Mouse (Mus musculus): Measurements from ENCODE around the gene Vps13d. TPM values are rescaled to one million over a fixed set of nuclear protein-coding genes. Genes with fewer than 3 reads are reported as not detected.

Gene Vps13d
- polyA plus RNA-seq, 1 experiment from 2014 or later, result 8.7 TPM

- 54% methylated on average over 6 of the region's 6 CpGs for WGBS
Observed at GRCm38 (mm10) chr4:144996996-144997820, 197.6 kb downstream of the Vps13d start.

DNA sequence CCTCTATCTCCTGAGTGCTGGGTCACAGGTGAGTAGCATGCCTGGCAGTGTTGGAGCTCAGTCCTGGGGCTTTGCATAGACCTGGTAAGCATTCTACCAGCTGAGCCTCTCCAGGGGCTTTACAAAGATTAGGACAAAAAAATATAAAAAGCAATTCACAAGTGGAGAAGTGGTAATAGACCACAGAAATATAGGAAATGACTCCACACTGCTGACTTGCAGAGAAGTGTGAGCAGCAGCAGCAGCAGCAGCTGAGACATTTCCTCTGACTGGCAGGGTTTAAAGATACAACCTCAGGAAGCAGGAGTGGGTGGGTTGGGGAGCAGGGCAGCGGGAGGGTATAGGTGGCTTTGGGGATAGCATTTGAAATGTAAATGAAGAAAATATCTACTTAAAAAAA is 199.0 kb downstream of the Vps13d start:
- Histone ChIP-seq H3K4me1 (peaks cover 59% of the 10 kb centered on the region), H3K27ac (no peak overlapping the region), H3K4me3 (no peak overlapping the region), H3K9me3 (replicated peaks) (no peaks in the 10 kb centered on the region), H3K27me3 (ENCODE audit: low read depth, poor library complexity, severe bottlenecking) (no peaks in the 10 kb centered on the region; the same call in 1 of the 2 replicates), H3K36me3 (peaks cover 4% of the 10 kb centered on the region; the same call in 1 of the 2 replicates)
- DNase-seq (ENCODE audit: low spot score), result no peak
- 87% methylated on average over 1 of the region's 1 CpGs for WGBS

More at GRCm38 (mm10) chr4:144996996-144997820, 197.6 kb downstream of the Vps13d start:
- H3K27me3 ChIP-seq (ENCODE audit: low read depth, poor library complexity, severe bottlenecking), result no peaks in the 10 kb centered on the region; the same call in 1 of the 2 replicates
- H3K4me3 ChIP-seq, result no peak overlapping the region
- peaks cover 50% of the 10 kb centered on the region for H3K4me1 ChIP-seq
- peaks cover 4% of the 10 kb centered on the region; the same call in 1 of the 2 replicates for H3K36me3 ChIP-seq
- H3K9me3 ChIP-seq (replicated peaks), result no peaks in the 10 kb centered on the region
- peak overlapping the region; percentile 36 for H3K27ac ChIP-seq
- no peak for DNase-seq (ENCODE audit: low spot score)

DNA sequence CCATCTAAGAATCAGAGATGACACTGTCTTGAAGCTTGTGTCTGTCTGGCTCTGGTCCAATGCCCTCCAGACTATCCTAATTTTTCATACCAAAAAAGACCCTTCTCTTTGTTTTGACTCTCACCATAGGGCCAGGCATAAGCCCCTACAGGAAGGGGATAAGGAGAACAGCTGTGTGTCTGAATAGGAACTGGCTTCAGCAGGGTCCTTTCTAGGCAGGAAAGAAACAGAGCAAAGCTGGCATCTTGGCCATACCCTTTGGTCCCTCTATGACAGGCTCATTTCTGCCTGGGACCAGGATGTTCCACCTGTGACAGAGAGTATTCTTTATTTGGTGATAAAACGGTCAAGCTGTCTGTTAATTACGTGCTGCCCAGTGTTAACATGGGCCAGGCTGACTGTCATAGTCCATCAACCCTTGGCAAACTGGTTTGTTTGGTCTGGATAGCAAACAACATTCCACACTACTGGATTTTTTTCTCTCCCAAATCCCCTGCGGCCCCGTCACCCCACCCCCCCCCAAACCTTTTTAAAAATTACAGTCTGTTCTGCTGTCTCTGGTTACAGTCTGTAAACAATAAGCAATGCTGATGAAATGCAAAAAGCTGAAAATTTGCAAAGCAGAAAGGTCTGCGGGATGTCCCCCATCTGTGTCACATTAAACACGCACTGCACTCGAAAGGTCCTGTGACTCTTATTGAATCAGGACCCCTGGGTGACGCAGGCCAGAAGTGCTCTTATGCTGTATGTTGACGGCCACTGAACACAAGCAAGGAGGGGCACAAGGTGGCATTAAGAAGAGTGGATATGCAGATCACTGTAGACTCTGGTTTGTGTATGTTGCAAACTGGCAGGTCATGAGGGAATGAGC is 201.5 kb downstream of the Vps13d start:
- Histone ChIP-seq H3K9me3 (replicated peaks) (no peaks in the 10 kb centered on the region), H3K27me3 (ENCODE audit: low read depth, poor library complexity, severe bottlenecking) (no peaks in the 10 kb centered on the region; the same call in 1 of the 2 replicates), H3K4me3 (no peak overlapping the region), H3K4me1 (peaks cover 64% of the 10 kb centered on the region), H3K27ac (0 out of 2 replicates have a peak overlapping the region, but pooled peaks have one; percentile 50), H3K36me3 (peaks cover 4% of the 10 kb centered on the region; the same call in 1 of the 2 replicates)
- DNase-seq (ENCODE audit: low spot score), result no peak
- WGBS, result 58% methylated on average over 9 of the region's 9 CpGs

- 30% methylated on average over 3 of the region's 3 CpGs for WGBS
- Histone ChIP-seq H3K9me3 (replicated peaks) (no peaks in the 10 kb centered on the region), H3K36me3 (peaks cover 3% of the 10 kb centered on the region; the same call in 1 of the 2 replicates), H3K4me3 (no peak overlapping the region), H3K27me3 (ENCODE audit: low read depth, poor library complexity, severe bottlenecking) (no peaks in the 10 kb centered on the region; the same call in 1 of the 2 replicates), H3K27ac (peak overlapping the region; percentile 50), H3K4me1 (peaks cover 60% of the 10 kb centered on the region)
- DNase-seq (ENCODE audit: low spot score), result no peak
Observed at GRCm38 (mm10) chr4:144992413-144992812, 202.4 kb downstream of the Vps13d start.

- peaks cover 64% of the 10 kb centered on the region for H3K4me1 ChIP-seq
- WGBS, result 28% methylated on average over 5 of the region's 5 CpGs
- no peak overlapping the region for H3K4me3 ChIP-seq
- peak overlapping the region; percentile 77 for H3K27ac ChIP-seq
- no peaks in the 10 kb centered on the region for H3K9me3 ChIP-seq (replicated peaks)
- DNase-seq (ENCODE audit: low spot score), result peak; percentile 62
- no peaks in the 10 kb centered on the region; the same call in 1 of the 2 replicates for H3K27me3 ChIP-seq (ENCODE audit: low read depth, poor library complexity, severe bottlenecking)
- H3K36me3 ChIP-seq, result no peaks in the 10 kb centered on the region
Observed at GRCm38 (mm10) chr4:144988443-144989206, 206.2 kb downstream of the Vps13d start.

- Histone ChIP-seq H3K27ac (no peak overlapping the region), H3K27me3 (ENCODE audit: low read depth, poor library complexity, severe bottlenecking) (no peaks in the 10 kb centered on the region), H3K36me3 (peaks cover 5% of the 10 kb centered on the region; the same call in 1 of the 2 replicates), H3K9me3 (replicated peaks) (no peaks in the 10 kb centered on the region), H3K4me3 (no peak overlapping the region), H3K4me1 (peaks cover 60% of the 10 kb centered on the region)
- DNase-seq (ENCODE audit: low spot score), result no peak
- 92% methylated on average over 7 of the region's 7 CpGs for whole genome bisulfite sequencing
Observed at GRCm38 (mm10) chr4:144986016-144986805, 208.6 kb downstream of the Vps13d start.

GRCm38 (mm10) chr4:144983821-144984371 is 210.9 kb downstream of the Vps13d start:
- H3K27me3 ChIP-seq (ENCODE audit: low read depth, poor library complexity, severe bottlenecking), result no peaks in the 10 kb centered on the region
- WGBS, result 70% methylated on average over 8 of the region's 8 CpGs
- peaks cover 56% of the 10 kb centered on the region for H3K4me1 ChIP-seq
- no peak for DNase-seq (ENCODE audit: low spot score)
- H3K9me3 ChIP-seq (replicated peaks), result no peaks in the 10 kb centered on the region
- no peak overlapping the region for H3K4me3 ChIP-seq
- peaks cover 5% of the 10 kb centered on the region; the same call in 1 of the 2 replicates for H3K36me3 ChIP-seq
- H3K27ac ChIP-seq, result peak overlapping the region; percentile 56; the same call in 1 of the 2 replicates

- H3K36me3 ChIP-seq, result peaks cover 5% of the 10 kb centered on the region; the same call in 1 of the 2 replicates
- H3K27ac ChIP-seq, result peak overlapping the region; percentile 56; the same call in 1 of the 2 replicates
- no peaks in the 10 kb centered on the region for H3K9me3 ChIP-seq (replicated peaks)
- WGBS, result 69% methylated on average over 8 of the region's 8 CpGs
- no peak overlapping the region for H3K4me3 ChIP-seq
- no peak for DNase-seq (ENCODE audit: low spot score)
- no peaks in the 10 kb centered on the region for H3K27me3 ChIP-seq (ENCODE audit: low read depth, poor library complexity, severe bottlenecking)
- H3K4me1 ChIP-seq, result peaks cover 53% of the 10 kb centered on the region
Observed at GRCm38 (mm10) chr4:144983228-144983744, 211.5 kb downstream of the Vps13d start.

DNA sequence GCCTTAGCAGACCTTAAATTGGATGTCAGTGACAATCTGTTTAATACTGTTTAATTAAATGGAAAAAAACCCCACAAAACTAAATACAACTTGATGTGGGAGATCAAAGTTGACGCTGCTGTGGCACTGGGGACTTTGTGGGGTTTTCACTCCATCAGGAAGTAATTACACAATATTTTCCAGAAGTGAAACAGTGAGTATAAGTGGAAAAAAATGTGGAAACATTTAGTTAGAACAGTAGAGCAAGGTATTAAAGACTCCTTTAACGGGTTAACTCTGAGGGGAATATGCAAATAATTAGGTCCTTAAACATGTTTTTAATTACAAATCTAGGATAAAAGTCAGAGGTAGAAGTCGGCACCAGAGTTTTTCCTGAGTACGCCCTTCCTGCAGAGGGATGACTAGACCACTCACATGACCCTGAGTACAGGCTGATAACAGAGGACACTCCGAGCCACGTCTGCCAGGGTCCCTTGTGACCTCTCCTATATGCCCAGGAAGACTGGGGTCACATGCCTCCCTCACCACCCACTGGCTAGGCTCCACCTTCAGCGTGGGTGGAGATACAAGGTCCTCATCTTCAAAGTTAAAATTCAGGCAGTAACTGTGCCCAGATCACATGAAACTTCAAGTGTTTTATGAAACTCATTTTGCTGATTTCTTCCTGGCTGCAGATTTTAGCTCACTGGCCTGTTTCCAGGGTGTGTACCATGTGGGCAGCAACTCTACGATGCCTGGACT is 213.8 kb downstream of the Vps13d start:
- Histone ChIP-seq H3K27me3 (ENCODE audit: low read depth, poor library complexity, severe bottlenecking) (no peaks in the 10 kb centered on the region), H3K9me3 (replicated peaks) (no peaks in the 10 kb centered on the region), H3K4me3 (no peak overlapping the region), H3K4me1 (peaks cover 54% of the 10 kb centered on the region), H3K36me3 (peaks cover 7% of the 10 kb centered on the region; the same call in 1 of the 2 replicates), H3K27ac (peak overlapping the region; percentile 42)
- WGBS, result 31% methylated on average over 8 of the region's 8 CpGs
- peak; percentile 44 for DNase-seq (ENCODE audit: low spot score)

DNA sequence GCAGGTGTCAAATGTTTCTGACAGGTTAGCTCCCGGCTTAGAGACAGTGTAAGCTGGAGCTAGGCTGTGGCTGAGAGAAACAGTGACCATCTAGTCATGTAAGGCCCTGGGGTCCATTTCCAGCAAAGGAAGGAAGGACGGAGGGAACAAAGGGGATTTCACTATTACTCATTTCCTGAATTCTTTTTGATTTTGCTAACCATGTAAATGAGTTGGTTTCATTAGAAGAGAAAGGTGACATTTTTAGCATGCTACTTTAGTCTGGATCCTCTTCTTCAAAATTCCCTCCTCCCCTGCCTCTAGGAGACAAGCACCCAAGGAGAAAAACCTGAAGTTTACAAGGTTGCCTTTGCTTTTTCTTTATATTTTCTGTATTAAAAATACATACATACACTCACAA is 214.7 kb downstream of the Vps13d start:
- Histone ChIP-seq H3K27me3 (ENCODE audit: low read depth, poor library complexity, severe bottlenecking) (no peaks in the 10 kb centered on the region), H3K4me3 (no peak overlapping the region), H3K4me1 (peaks cover 58% of the 10 kb centered on the region), H3K36me3 (peaks cover 7% of the 10 kb centered on the region; the same call in 1 of the 2 replicates), H3K9me3 (replicated peaks) (no peaks in the 10 kb centered on the region), H3K27ac (peak overlapping the region; percentile 62; the same call in 1 of the 2 replicates)
- 58% methylated on average over 2 of the region's 2 CpGs for WGBS
- DNase-seq (ENCODE audit: low spot score), result no peak
